Mouse (Mus musculus): ENCODE data around the gene Acot10. TPM values are rescaled to one million over a fixed set of nuclear protein-coding genes. Genes with fewer than 3 reads are reported as not detected.
"Not testable (repeated sequence)": the region's sequence is repeated elsewhere in the genome, so short reads cannot be mapped to it uniquely, and the experiment has no call there.

Acot10 gene
- 0.36 TPM in 1 of 2 replicates, not detected in the other for polyA plus RNA-seq (2015; fragmentation: Nextera tagmentation; extraction: Ambion mirVana)

- Histone ChIP-seq H3K27ac (ENCODE audit: low read length) (no peak within 1 kb of the TSS), H3K9ac (ENCODE audit: low read length) (no peak within 1 kb of the TSS), H3K36me3 (ENCODE audit: control insufficient read depth, insufficient read depth, low read length) (no peaks in the 10 kb centered on the region), H3K4me2 (ENCODE audit: low read depth, low read length) (no peak within 1 kb of the TSS), H3K9me3 (ENCODE audit: control insufficient read depth, low read length) (no peaks in the 10 kb centered on the region), H3K27me3 (ENCODE audit: control insufficient read depth, insufficient read depth, low read depth, low read length) (no peaks in the 10 kb centered on the region), H3K4me3 (ENCODE audit: low read length) (no peak within 1 kb of the TSS), H3K4me1 (replicated peaks; ENCODE audit: control insufficient read depth, insufficient read depth, low read length) (no peaks in the 10 kb centered on the region)
- ATAC-seq (ENCODE audit: low read depth), result no peak
- 86% methylated on average over 10 of the region's 10 CpGs for WGBS
Measured at GRCm38 (mm10) chr15:20666650-20667049, at the start of gene Acot10. Gene Acot10 (minus strand): TSS chr15:20666750.

GRCm38 (mm10) chr15:20711859-20712258 is 45.3 kb upstream of the Acot10 start:
- no peaks in the 10 kb centered on the region for H3K36me3 ChIP-seq (ENCODE audit: control insufficient read depth, insufficient read depth, low read length)
- H3K9ac ChIP-seq (ENCODE audit: low read length), result no peak overlapping the region
- no peak overlapping the region for H3K4me2 ChIP-seq (ENCODE audit: low read depth, low read length)
- H3K27me3 ChIP-seq (ENCODE audit: control insufficient read depth, insufficient read depth, low read depth, low read length), result no peaks in the 10 kb centered on the region
- 76% methylated on average over 4 of the region's 4 CpGs for WGBS
- no peak for ATAC-seq (ENCODE audit: low read depth)
- H3K4me1 ChIP-seq (replicated peaks; ENCODE audit: control insufficient read depth, insufficient read depth, low read length), result no peaks in the 10 kb centered on the region
- no peaks in the 10 kb centered on the region for H3K9me3 ChIP-seq (ENCODE audit: control insufficient read depth, low read length)
- no peak overlapping the region for H3K27ac ChIP-seq (ENCODE audit: low read length)
- H3K4me3 ChIP-seq (ENCODE audit: low read length), result no peak overlapping the region

- no peak overlapping the region for H3K9ac ChIP-seq (ENCODE audit: low read length)
- no peak for ATAC-seq (ENCODE audit: low read depth)
- no peaks in the 10 kb centered on the region for H3K9me3 ChIP-seq (ENCODE audit: control insufficient read depth, low read length)
- H3K27ac ChIP-seq (ENCODE audit: low read length), result no peak overlapping the region
- no peaks in the 10 kb centered on the region for H3K4me1 ChIP-seq (replicated peaks; ENCODE audit: control insufficient read depth, insufficient read depth, low read length)
- 71% methylated on average over 5 of the region's 5 CpGs for WGBS
- no peak overlapping the region for H3K4me3 ChIP-seq (ENCODE audit: low read length)
- no peak overlapping the region for H3K4me2 ChIP-seq (ENCODE audit: low read depth, low read length)
- no peaks in the 10 kb centered on the region for H3K27me3 ChIP-seq (ENCODE audit: control insufficient read depth, insufficient read depth, low read depth, low read length)
- no peaks in the 10 kb centered on the region for H3K36me3 ChIP-seq (ENCODE audit: control insufficient read depth, insufficient read depth, low read length)
Measured at GRCm38 (mm10) chr15:20696229-20696628, 29.7 kb upstream of the Acot10 start.

DNA sequence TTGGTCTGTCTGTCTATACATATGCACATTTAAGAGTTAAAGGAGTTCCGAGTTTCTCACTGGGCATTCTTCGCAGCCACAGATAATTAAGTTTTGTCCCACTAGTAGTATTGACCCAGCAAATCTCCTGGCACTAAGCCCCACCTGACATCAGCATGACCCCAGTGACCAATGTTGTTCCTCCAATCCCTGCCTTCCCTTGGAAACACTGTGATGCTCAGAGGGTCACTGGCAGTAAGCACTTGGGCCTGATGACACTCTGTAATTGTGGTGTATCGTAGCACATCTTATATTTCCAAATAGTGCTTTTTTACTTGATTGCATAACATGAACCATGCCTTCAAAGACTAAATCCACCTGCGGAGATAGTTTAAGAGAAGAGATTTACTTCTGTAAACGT is 17.6 kb upstream of the Acot10 start:
- Histone ChIP-seq H3K27ac (ENCODE audit: low read length) (no peak overlapping the region), H3K4me1 (replicated peaks; ENCODE audit: control insufficient read depth, insufficient read depth, low read length) (no peaks in the 10 kb centered on the region), H3K4me2 (ENCODE audit: low read depth, low read length) (no peak overlapping the region), H3K27me3 (ENCODE audit: control insufficient read depth, insufficient read depth, low read depth, low read length) (no peaks in the 10 kb centered on the region), H3K4me3 (ENCODE audit: low read length) (no peak overlapping the region), H3K9me3 (ENCODE audit: control insufficient read depth, low read length) (no peaks in the 10 kb centered on the region), H3K9ac (ENCODE audit: low read length) (no peak overlapping the region), H3K36me3 (ENCODE audit: control insufficient read depth, insufficient read depth, low read length) (no peaks in the 10 kb centered on the region)
- 73% methylated on average over 5 of the region's 5 CpGs for WGBS
- no peak for ATAC-seq (ENCODE audit: low read depth)

DNA sequence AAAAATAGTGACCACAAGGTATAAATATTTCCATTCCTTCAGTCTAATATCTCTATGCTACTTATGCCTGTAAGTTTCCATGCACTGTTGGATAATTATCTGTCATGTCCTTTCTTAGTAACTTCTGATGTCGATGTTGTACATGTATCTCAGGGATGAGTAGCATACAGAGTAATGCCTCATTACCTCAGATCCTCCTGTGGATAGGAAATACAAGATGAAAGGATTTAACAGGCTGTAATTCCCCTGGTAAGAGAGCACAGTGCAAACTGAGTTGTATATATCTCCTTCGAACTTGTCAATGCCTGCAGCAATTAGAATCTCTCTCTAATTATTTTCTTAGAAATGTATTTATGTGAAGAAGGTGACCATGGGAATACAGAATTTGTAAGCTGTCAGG is 16.2 kb upstream of the Acot10 start:
- Histone ChIP-seq H3K9ac (ENCODE audit: low read length) (no peak overlapping the region), H3K36me3 (ENCODE audit: control insufficient read depth, insufficient read depth, low read length) (no peaks in the 10 kb centered on the region), H3K9me3 (ENCODE audit: control insufficient read depth, low read length) (no peaks in the 10 kb centered on the region), H3K4me1 (replicated peaks; ENCODE audit: control insufficient read depth, insufficient read depth, low read length) (no peaks in the 10 kb centered on the region), H3K4me2 (ENCODE audit: low read depth, low read length) (no peak overlapping the region), H3K4me3 (ENCODE audit: low read length) (no peak overlapping the region), H3K27me3 (ENCODE audit: control insufficient read depth, insufficient read depth, low read depth, low read length) (no peaks in the 10 kb centered on the region), H3K27ac (ENCODE audit: low read length) (no peak overlapping the region)
- 70% methylated on average over 2 of the region's 2 CpGs for WGBS
- no peak for ATAC-seq (ENCODE audit: low read depth)

DNA sequence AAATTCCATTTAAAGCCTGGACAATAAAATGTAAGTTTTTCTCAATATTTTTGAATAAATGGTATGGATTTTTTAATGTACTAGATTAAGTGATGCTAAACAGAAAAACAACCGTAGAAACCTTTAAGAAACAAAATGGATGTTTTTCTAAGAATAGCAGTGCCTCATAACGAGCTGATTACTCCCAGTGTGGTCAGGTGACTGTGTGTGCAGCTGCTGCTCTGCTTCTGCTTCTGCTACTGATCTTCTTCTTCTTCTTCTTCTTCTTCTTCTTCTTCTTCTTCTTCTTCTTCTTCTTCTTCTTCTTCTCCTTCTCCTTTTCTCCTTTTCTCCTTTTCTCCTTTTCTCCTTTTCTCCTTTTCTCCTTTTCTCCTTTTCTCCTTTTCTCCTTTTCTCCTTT is 3.0 kb upstream of the Acot10 start:
- H3K4me1 ChIP-seq (replicated peaks; ENCODE audit: control insufficient read depth, insufficient read depth, low read length); H3K4me3 ChIP-seq (ENCODE audit: low read length); H3K9ac ChIP-seq (ENCODE audit: low read length); H3K27me3 ChIP-seq (ENCODE audit: control insufficient read depth, insufficient read depth, low read depth, low read length); H3K36me3 ChIP-seq (ENCODE audit: control insufficient read depth, insufficient read depth, low read length); H3K4me2 ChIP-seq (ENCODE audit: low read depth, low read length); H3K9me3 ChIP-seq (ENCODE audit: control insufficient read depth, low read length); H3K27ac ChIP-seq (ENCODE audit: low read length); ATAC-seq (ENCODE audit: low read depth): not testable (repeated sequence)
- 51% methylated on average over 2 of the region's 2 CpGs for WGBS

- no peaks in the 10 kb centered on the region for H3K9me3 ChIP-seq (ENCODE audit: control insufficient read depth, low read length)
- ATAC-seq (ENCODE audit: low read depth), result no peak
- H3K27me3 ChIP-seq (ENCODE audit: control insufficient read depth, insufficient read depth, low read depth, low read length), result no peaks in the 10 kb centered on the region
- 71% methylated on average over 1 of the region's 1 CpGs for WGBS
- H3K4me2 ChIP-seq (ENCODE audit: low read depth, low read length), result no peak overlapping the region
- no peaks in the 10 kb centered on the region for H3K4me1 ChIP-seq (replicated peaks; ENCODE audit: control insufficient read depth, insufficient read depth, low read length)
- no peak overlapping the region for H3K9ac ChIP-seq (ENCODE audit: low read length)
- no peak overlapping the region for H3K4me3 ChIP-seq (ENCODE audit: low read length)
- no peak overlapping the region for H3K27ac ChIP-seq (ENCODE audit: low read length)
- no peaks in the 10 kb centered on the region for H3K36me3 ChIP-seq (ENCODE audit: control insufficient read depth, insufficient read depth, low read length)
Measured at GRCm38 (mm10) chr15:20667989-20668388, 1.4 kb upstream of the Acot10 start.

GRCm38 (mm10) chr15:20667350-20667749 is 800 bp upstream of the Acot10 start:
- Histone ChIP-seq H3K4me1 (replicated peaks; ENCODE audit: control insufficient read depth, insufficient read depth, low read length) (no peaks in the 10 kb centered on the region), H3K9ac (ENCODE audit: low read length) (no peak overlapping the region), H3K27ac (ENCODE audit: low read length) (no peak overlapping the region), H3K4me2 (ENCODE audit: low read depth, low read length) (no peak overlapping the region), H3K27me3 (ENCODE audit: control insufficient read depth, insufficient read depth, low read depth, low read length) (no peaks in the 10 kb centered on the region), H3K9me3 (ENCODE audit: control insufficient read depth, low read length) (no peaks in the 10 kb centered on the region), H3K36me3 (ENCODE audit: control insufficient read depth, insufficient read depth, low read length) (no peaks in the 10 kb centered on the region), H3K4me3 (ENCODE audit: low read length) (no peak overlapping the region)
- ATAC-seq (ENCODE audit: low read depth), result peak; percentile 47

DNA sequence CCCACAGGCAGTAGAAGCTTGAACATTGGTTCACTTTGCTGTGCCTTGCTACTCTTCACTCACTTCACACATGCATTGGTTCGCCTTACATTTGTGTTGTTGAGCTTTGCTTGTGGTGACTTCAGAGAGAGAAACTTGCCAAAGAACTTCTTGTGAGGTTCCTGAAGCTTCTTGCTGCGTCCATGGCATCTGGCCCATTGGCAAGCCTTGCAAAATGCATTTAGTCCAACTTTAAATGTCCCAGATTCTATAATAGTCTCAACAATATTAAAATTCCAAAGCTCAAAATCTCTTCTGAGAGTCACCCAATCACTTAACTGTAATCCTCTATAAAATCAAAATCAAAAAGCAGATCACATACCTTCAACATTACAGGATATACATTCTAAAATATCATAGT is 6.3 kb downstream of the Acot10 start:
- 59% methylated on average over 2 of the region's 2 CpGs for WGBS
- no peak overlapping the region for H3K4me3 ChIP-seq (ENCODE audit: low read length)

DNA sequence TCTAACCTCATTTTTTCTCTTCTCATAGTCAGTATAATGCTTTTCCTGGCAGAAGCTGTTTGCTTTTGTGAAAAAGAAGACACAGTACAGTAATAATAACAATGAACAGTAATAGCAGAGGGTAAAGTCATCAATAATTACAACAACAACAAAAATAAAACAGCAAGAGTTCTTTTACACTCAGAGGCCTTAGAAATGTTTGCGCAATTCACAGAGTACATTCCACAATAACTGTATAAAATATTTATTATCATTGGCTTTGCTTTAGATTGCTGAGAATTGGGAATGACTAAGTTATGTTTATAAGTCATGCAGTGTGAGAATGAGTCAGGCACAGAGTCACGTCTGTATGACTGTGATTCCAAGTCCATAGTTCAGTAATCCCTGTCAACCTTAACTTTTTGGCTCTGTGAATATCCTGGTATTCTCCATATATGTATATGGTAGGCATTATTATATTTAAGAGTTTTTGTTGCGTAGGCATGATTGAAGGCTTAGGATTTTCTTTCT is 23.6 kb downstream of the Acot10 start:
- ATAC-seq (ENCODE audit: low read depth), result no peak
- Histone ChIP-seq H3K27ac (ENCODE audit: low read length) (no peak overlapping the region), H3K4me3 (ENCODE audit: low read length) (no peak overlapping the region), H3K9ac (ENCODE audit: low read length) (no peak overlapping the region), H3K4me1 (replicated peaks; ENCODE audit: control insufficient read depth, insufficient read depth, low read length) (no peaks in the 10 kb centered on the region), H3K4me2 (ENCODE audit: low read depth, low read length) (no peak overlapping the region), H3K9me3 (ENCODE audit: control insufficient read depth, low read length) (no peaks in the 10 kb centered on the region), H3K36me3 (ENCODE audit: control insufficient read depth, insufficient read depth, low read length) (no peaks in the 10 kb centered on the region), H3K27me3 (ENCODE audit: control insufficient read depth, insufficient read depth, low read depth, low read length) (no peaks in the 10 kb centered on the region)
- WGBS, result 74% methylated on average over 3 of the region's 3 CpGs

More for the DNA sequence above, 6.3 kb downstream of the Acot10 start:
- H3K27ac ChIP-seq (ENCODE audit: low read length), result no peak overlapping the region
- H3K4me2 ChIP-seq (ENCODE audit: low read depth, low read length), result no peak overlapping the region
- H3K4me1 ChIP-seq (replicated peaks; ENCODE audit: control insufficient read depth, insufficient read depth, low read length), result no peaks in the 10 kb centered on the region
- no peak for ATAC-seq (ENCODE audit: low read depth)
- H3K36me3 ChIP-seq (ENCODE audit: control insufficient read depth, insufficient read depth, low read length), result no peaks in the 10 kb centered on the region
- H3K9me3 ChIP-seq (ENCODE audit: control insufficient read depth, low read length), result no peaks in the 10 kb centered on the region; the same call in 1 of the 2 replicates
- H3K27me3 ChIP-seq (ENCODE audit: control insufficient read depth, insufficient read depth, low read depth, low read length), result no peaks in the 10 kb centered on the region
- H3K9ac ChIP-seq (ENCODE audit: low read length), result no peak overlapping the region
